Mouse (Mus musculus): ENCODE measurements around the gene Islr2.

The Islr2 gene

GRCm38 (mm10) chr9:58197781-58198701 lies 6.1 kb downstream of the Islr2 start:
- no peak for DNase-seq (ENCODE audit: extremely low spot score, low read depth, low spot score)

- DNase-seq (ENCODE audit: extremely low spot score, low read depth, low spot score), result no peak
Measured at GRCm38 (mm10) chr9:58196610-58197567, 7.2 kb downstream of the Islr2 start.

GRCm38 (mm10) chr9:58196141-58196540 lies 8.0 kb downstream of the Islr2 start:
- DNase-seq (ENCODE audit: extremely low spot score, low read depth, low spot score), result no peak

- no peak for DNase-seq (ENCODE audit: extremely low spot score, low read depth, low spot score)
Measured at GRCm38 (mm10) chr9:58195671-58196070, 8.4 kb downstream of the Islr2 start.

GRCm38 (mm10) chr9:58194222-58194621 lies 9.9 kb downstream of the Islr2 start:
- DNase-seq (ENCODE audit: extremely low spot score, low read depth, low spot score), result no peak

- DNase-seq (ENCODE audit: extremely low spot score, low read depth, low spot score), result no peak
Measured at GRCm38 (mm10) chr9:58184456-58184855, 19.7 kb downstream of the Islr2 start.

DNA sequence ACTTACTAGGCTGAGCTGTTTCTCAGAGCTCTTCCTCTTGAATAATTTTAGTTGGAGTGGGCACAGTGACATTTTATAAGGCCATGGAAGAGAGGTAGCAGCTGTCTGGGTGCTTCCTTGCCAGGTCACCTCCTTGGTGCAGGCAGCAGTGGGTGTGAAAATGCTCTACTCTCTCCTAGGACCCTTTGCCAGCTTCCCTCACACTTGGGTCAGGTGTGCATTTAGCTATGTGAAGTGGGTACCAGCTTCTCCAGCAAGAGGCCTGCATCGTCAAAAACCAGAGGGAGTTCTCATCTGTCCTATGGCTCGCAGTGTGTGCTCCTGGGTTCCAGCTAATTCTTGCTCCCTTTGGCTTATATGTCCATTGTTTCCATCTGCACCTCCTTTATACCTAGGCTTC lies 24.7 kb downstream of the Islr2 start:
- DNase-seq (ENCODE audit: extremely low spot score, low read depth, low spot score), result no peak

- DNase-seq (ENCODE audit: extremely low spot score, low read depth, low spot score), result no peak
Measured at GRCm38 (mm10) chr9:58177165-58177564, 27.0 kb downstream of the Islr2 start.

- no peak for DNase-seq (ENCODE audit: extremely low spot score, low read depth, low spot score)
Measured at GRCm38 (mm10) chr9:58175745-58176487, 28.2 kb downstream of the Islr2 start.

DNA sequence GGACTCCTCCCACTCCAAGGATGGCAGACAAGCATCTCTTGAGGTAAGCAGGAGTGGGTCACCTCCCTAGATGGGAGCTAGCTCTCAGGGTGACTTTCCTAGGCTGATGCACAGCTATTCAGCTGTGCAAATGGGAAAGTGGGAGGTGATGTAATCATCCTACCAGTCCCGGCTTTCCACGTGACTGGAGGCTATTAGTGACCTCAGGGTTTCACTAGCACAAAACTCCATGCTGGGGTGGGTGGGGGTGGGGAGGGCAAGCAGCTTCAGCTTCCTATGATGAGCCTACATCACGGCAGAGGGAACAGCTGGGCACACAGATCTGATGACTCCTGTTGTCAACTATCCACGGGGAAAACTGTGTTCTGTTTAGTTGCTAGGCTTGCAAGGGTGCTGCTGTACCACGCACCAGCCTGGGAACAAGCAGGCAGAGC lies 29.3 kb downstream of the Islr2 start:
- DNase-seq (ENCODE audit: extremely low spot score, low read depth, low spot score), result no peak

DNA sequence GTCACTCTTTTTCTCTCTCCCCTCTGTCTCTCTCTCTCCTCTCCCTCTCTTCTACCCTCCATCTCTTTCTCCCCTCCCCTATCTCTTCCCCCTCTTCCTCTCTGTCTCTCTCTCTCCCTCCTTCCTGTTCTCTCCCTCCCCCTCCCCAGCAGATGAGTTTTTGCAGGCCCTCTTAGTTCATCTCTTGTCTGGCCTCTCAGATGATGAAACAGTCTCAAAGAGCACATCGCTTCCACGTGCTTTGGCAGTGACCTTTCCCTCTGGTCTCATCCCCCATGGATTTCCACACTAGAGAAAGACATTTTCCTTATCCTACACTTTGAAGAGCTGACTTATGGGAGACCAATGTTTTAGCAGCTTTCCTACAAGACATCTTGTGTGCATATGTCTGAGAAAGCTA lies 31.3 kb downstream of the Islr2 start:
- no peak for DNase-seq (ENCODE audit: extremely low spot score, low read depth, low spot score)

DNA sequence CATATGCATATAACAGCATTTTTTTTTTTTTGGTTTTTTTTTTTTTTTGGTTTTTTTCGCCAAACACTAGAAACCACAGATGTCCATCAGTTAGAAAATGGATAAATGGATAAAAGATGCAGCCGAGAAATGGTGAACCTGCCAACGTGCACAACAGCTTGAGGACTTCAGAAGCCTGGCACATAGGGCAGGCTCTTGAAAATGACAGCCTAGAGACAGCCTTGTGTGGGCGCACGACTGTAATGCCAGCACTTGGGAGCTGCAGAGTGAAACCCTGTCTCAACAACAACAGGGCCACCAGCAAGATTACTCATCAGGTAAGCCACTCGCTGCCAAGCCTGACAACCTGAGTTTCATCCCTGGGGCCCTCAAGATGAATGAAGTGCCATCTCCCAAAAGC lies 34.7 kb downstream of the Islr2 start:
- no peak for DNase-seq (ENCODE audit: extremely low spot score, low read depth, low spot score)

- DNase-seq (ENCODE audit: extremely low spot score, low read depth, low spot score), result no peak
Measured at GRCm38 (mm10) chr9:58168880-58169279, 35.2 kb downstream of the Islr2 start.

DNA sequence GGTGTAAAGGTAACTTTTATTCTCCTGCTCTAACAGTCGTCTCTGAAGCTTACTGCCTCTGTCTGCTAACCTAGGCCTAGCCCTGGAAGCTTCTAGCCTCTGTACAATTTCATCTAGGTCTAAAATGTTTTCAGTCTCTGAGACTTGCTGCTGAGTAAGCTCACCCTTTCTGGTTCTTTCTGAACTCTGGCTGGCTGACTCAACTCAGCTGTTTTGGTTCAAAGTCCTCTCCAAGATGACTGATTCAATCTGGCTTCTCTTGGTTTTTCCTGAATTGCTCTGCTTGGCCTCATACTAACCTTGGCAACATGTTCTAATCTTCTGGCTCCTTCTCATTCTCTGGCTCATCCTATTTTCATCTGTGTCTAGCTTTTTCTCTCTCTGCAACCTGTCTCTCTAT lies 38.3 kb downstream of the Islr2 start:
- DNase-seq (ENCODE audit: extremely low spot score, low read depth, low spot score), result no peak

- no peak for DNase-seq (ENCODE audit: extremely low spot score, low read depth, low spot score)
Measured at GRCm38 (mm10) chr9:58163146-58163545, 41.0 kb downstream of the Islr2 start.

DNA sequence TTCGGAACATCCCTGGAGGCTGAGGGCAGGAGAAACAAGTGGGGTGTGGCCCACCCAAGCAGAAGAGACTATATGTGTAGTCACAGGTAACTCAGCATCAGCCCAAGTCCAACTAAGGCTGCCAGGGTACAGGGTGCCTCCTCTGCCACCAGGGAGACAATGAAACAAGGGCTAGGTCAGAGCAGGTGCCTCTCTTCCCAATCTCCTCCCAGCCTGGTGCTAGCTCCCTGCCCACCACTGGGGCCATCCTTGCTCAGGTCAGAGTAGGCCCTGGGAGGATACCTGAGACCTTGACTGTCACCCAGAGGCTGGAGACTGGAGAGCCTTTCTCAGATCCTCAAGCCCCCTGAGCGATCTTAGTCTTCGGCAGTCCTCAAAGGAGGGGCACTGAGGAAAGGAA lies 41.9 kb downstream of the Islr2 start:
- DNase-seq (ENCODE audit: extremely low spot score, low read depth, low spot score), result no peak

GRCm38 (mm10) chr9:58160315-58160714 lies 43.8 kb downstream of the Islr2 start:
- no peak for DNase-seq (ENCODE audit: extremely low spot score, low read depth, low spot score)

GRCm38 (mm10) chr9:58159855-58160254 lies 44.3 kb downstream of the Islr2 start:
- DNase-seq (ENCODE audit: extremely low spot score, low read depth, low spot score), result no peak

DNA sequence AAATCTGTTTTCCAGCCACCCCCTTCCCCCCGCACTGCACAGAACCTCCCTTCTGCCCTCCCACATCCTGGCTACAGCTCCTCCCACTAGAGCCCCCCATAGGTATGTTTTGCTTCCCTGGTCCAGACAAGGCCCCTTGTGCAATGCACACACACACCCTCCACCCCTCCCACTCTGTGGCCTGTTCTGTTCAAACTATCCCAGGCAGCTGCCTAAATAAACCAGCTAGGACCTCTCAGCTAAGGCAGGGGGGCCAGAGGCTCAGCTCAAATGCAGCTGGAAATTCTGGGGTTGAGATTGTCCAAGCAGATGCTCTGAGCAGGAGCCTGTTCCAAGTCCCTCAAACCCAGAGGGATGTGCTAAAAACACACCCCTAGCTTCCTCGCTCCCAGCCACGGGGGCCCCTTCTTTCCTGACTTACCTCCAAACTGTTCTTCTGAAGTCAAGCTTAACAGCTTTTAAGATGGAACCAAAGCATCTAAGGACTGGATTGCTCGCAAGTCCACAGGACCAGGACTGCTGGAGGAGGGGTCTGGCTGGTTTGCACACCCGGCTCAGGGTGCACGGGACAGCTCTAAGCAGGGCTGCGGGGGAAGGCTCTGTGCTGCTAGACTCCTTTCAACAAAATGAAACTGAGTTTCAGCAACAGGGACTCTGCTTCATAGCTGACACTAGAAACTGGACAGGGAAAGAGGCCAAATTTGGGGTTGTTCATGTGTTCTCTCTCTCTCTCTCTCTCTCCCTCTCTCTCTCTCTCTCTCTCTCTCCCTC lies 45.4 kb downstream of the Islr2 start:
- no peak for DNase-seq (ENCODE audit: extremely low spot score, low read depth, low spot score)

- no peak for DNase-seq (ENCODE audit: extremely low spot score, low read depth, low spot score)
Measured at GRCm38 (mm10) chr9:58157838-58158237, 46.3 kb downstream of the Islr2 start.
